Mouse (Mus musculus) thymus, postnatal 10 days (tissue): Measurements from ENCODE around the gene Psapl1.
"Not testable (repeated sequence)": the region's sequence is repeated elsewhere in the genome, so short reads cannot be mapped to it uniquely, and the experiment has no call there.

Experiments used
- DNase-seq, 2 experiments: peaks; one replicate each; pipeline ENCODE4 v3.0.0; 2021; ENCODE audit warnings: low spot score in 2 of 2

Psapl1 gene

GRCm38 (mm10) chr5:36203421-36203820, 400 bp upstream of the Psapl1 start:
- no peak for DNase-seq

- no peak for DNase-seq
Observed at GRCm38 (mm10) chr5:36205397-36205796, 1.6 kb downstream of the Psapl1 start.

GRCm38 (mm10) chr5:36208803-36209202, 5.0 kb downstream of the Psapl1 start:
- peak in 1 of 2 experiments; percentile 9 for DNase-seq

- peak; percentile 81 to 89 for DNase-seq
Observed at GRCm38 (mm10) chr5:36213310-36213709, 9.5 kb downstream of the Psapl1 start.

- DNase-seq: no peak
Observed at GRCm38 (mm10) chr5:36220105-36220504, 16.3 kb downstream of the Psapl1 start.

GRCm38 (mm10) chr5:36220626-36221025, 16.8 kb downstream of the Psapl1 start:
- no peak for DNase-seq

- DNase-seq: peak; percentile 29 to 76
Observed at GRCm38 (mm10) chr5:36223787-36224186, 20.0 kb downstream of the Psapl1 start.

- DNase-seq: no peak
Observed at GRCm38 (mm10) chr5:36225855-36226254, 22.0 kb downstream of the Psapl1 start.

GRCm38 (mm10) chr5:36226296-36226695, 22.5 kb downstream of the Psapl1 start:
- no peak for DNase-seq

- no peak for DNase-seq
Observed at GRCm38 (mm10) chr5:36228405-36229370, 24.9 kb downstream of the Psapl1 start.

GRCm38 (mm10) chr5:36230301-36230780, 26.5 kb downstream of the Psapl1 start:
- DNase-seq: no peak

- not testable (repeated sequence) for DNase-seq
Observed at GRCm38 (mm10) chr5:36237526-36237925, 33.7 kb downstream of the Psapl1 start.

- no peak for DNase-seq
Observed at GRCm38 (mm10) chr5:36248022-36248421, 44.2 kb downstream of the Psapl1 start.

- no peak for DNase-seq
Observed at GRCm38 (mm10) chr5:36252746-36253504, 49.1 kb downstream of the Psapl1 start.

GRCm38 (mm10) chr5:36254642-36255516, 51.1 kb downstream of the Psapl1 start:
- DNase-seq: no peak
